ENCODE assay signal across 10 mouse cellular contexts in the genomic region with DNA sequence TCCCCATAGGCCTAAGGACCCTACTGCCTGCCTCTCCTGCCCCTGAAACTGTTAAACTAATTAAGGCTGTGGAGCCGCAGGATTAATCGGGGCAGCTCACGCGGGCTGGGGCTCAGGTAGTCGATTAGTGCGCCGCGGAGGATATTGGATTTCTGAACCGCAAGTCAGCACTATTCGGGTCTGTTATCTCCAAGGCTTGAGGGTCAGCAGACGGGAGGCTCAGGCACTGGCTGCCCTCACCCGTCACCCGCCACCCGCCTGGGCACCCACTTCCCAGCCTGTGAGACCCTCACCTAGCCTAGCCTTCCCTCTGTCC. TPM values are rescaled to one million over a fixed set of nuclear protein-coding genes. Genes with fewer than 3 reads are reported as not detected.
DNase-seq lines count a peak whose midpoint lies in the region; ATAC-seq lines count a peak whose summit lies in the region.
"Had no signal": no experiment of that assay in that cellular context is flagged by ENCODE, and none has a peak within 500 bp of the region (broad histone marks: within the 10 kb centered on the region; RNA-seq: fewer than 3 reads in every experiment).

No protein-coding gene starts in this region.

- WGBS in forebrain, embryonic 10.5 days = 23% methylated on average over 14 of the region's 14 CpGs
- 33% methylated on average over 14 of the region's 14 CpGs for WGBS in forebrain, embryonic 11.5 days
- 30% methylated on average over 14 of the region's 14 CpGs for WGBS in limb, embryonic 11.5 days
- WGBS in stomach, embryonic 16.5 days = 67% methylated on average over 14 of the region's 14 CpGs

- H3K9me3 ChIP-seq in forebrain, embryonic 10.5 days = no peaks in the 10 kb centered on the region
- H3K9me3 ChIP-seq in forebrain, embryonic 11.5 days (ENCODE audit: control insufficient read depth, low read length) = no peaks in the 10 kb centered on the region
- no peaks in the 10 kb centered on the region for H3K9me3 ChIP-seq in megakaryocyte, embryonic 14.5 days
- no peaks in the 10 kb centered on the region for H3K9me3 ChIP-seq in limb, embryonic 11.5 days (ENCODE audit: control insufficient read depth, low read length)
- no peaks in the 10 kb centered on the region for H3K9me3 ChIP-seq in stomach, embryonic 16.5 days (replicated peaks; ENCODE audit: control insufficient read depth, low read length)

- H3K4me1 ChIP-seq in forebrain, embryonic 10.5 days = peaks cover 93% of the 10 kb centered on the region
- H3K4me1 ChIP-seq in forebrain, embryonic 11.5 days (replicated peaks; ENCODE audit: control insufficient read depth, insufficient read depth, low read length) = peaks cover 31% of the 10 kb centered on the region
- H3K4me1 ChIP-seq in megakaryocyte, embryonic 14.5 days = peaks cover 100% of the 10 kb centered on the region
- peaks cover 89% of the 10 kb centered on the region for H3K4me1 ChIP-seq in limb, embryonic 11.5 days (ENCODE audit: control insufficient read depth, insufficient read depth, low read length)
- peaks cover 94% of the 10 kb centered on the region for H3K4me1 ChIP-seq in stomach, embryonic 16.5 days (ENCODE audit: control insufficient read depth, insufficient read depth, low read length)

- H3K4me3 ChIP-seq in forebrain, embryonic 10.5 days = peak overlapping the region; percentile 18
- no peak overlapping the region for H3K4me3 ChIP-seq in forebrain, embryonic 11.5 days (ENCODE audit: low read depth, low read length)
- peak overlapping the region; percentile 39 for H3K4me3 ChIP-seq in megakaryocyte, embryonic 14.5 days (replicated peaks)
- H3K4me3 ChIP-seq in limb, embryonic 11.5 days (ENCODE audit: low read depth, low read length) = no peak overlapping the region; the same call in 1 of the 2 replicates
- H3K4me3 ChIP-seq in stomach, embryonic 16.5 days (replicated peaks; ENCODE audit: low read length) = no peak overlapping the region

- no peak for ATAC-seq in forebrain, embryonic 11.5 days (replicated peaks; ENCODE audit: low FRiP score)
- no peak for ATAC-seq in megakaryocyte, adult 5-6 weeks (ENCODE audit: poor library complexity, severe bottlenecking)
- ATAC-seq in limb, embryonic 11.5 days (ENCODE audit: insufficient number of reproducible peaks, low FRiP score, low TSS enrichment, low read depth) = no peak
- ATAC-seq in stomach, embryonic 16.5 days (ENCODE audit: insufficient read depth, low FRiP score) = no peak

- H3K4me2 ChIP-seq in forebrain, embryonic 11.5 days (ENCODE audit: low read depth, low read length, severe bottlenecking) = no peak overlapping the region
- H3K4me2 ChIP-seq in limb, embryonic 11.5 days (ENCODE audit: low read depth, severe bottlenecking) = peak overlapping the region; percentile 31
- no peak overlapping the region for H3K4me2 ChIP-seq in stomach, embryonic 16.5 days (ENCODE audit: low read depth, low read length)

- H3K9ac ChIP-seq in forebrain, embryonic 11.5 days (ENCODE audit: low read length) = no peak overlapping the region
- peak overlapping the region; percentile 40 for H3K9ac ChIP-seq in limb, embryonic 11.5 days (ENCODE audit: low read length)
- peak overlapping the region; percentile 2 for H3K9ac ChIP-seq in stomach, embryonic 16.5 days (ENCODE audit: low read length)

- H3K36me3 ChIP-seq in forebrain, embryonic 10.5 days (replicated peaks) = peaks cover 14% of the 10 kb centered on the region
- H3K36me3 ChIP-seq in forebrain, embryonic 11.5 days (ENCODE audit: control insufficient read depth, insufficient read depth, low read length) = no peaks in the 10 kb centered on the region
- H3K36me3 ChIP-seq in megakaryocyte, embryonic 14.5 days (replicated peaks; ENCODE audit: low read length) = peaks cover 93% of the 10 kb centered on the region
- peaks cover 3% of the 10 kb centered on the region; the same call in 1 of the 2 replicates for H3K36me3 ChIP-seq in limb, embryonic 11.5 days (ENCODE audit: control insufficient read depth, insufficient read depth, low read length)
- no peaks in the 10 kb centered on the region for H3K36me3 ChIP-seq in stomach, embryonic 16.5 days (ENCODE audit: control insufficient read depth, insufficient read depth, low read length)

- no peaks in the 10 kb centered on the region for H3K27me3 ChIP-seq in forebrain, embryonic 10.5 days (ENCODE audit: poor library complexity, severe bottlenecking)
- no peaks in the 10 kb centered on the region for H3K27me3 ChIP-seq in forebrain, embryonic 11.5 days (ENCODE audit: control insufficient read depth, insufficient read depth, low read length)
- no peaks in the 10 kb centered on the region for H3K27me3 ChIP-seq in megakaryocyte, embryonic 14.5 days (replicated peaks)
- H3K27me3 ChIP-seq in limb, embryonic 11.5 days (ENCODE audit: control insufficient read depth, insufficient read depth, low read length) = no peaks in the 10 kb centered on the region
- H3K27me3 ChIP-seq in stomach, embryonic 16.5 days (ENCODE audit: control insufficient read depth, insufficient read depth, low read length) = no peaks in the 10 kb centered on the region

- no peak for DNase-seq in forebrain, embryonic 10.5 days (ENCODE audit: extremely low spot score, low spot score)
- no peak for DNase-seq in forebrain, embryonic 11.5 days (ENCODE audit: low spot score)
- no peak for DNase-seq in limb, embryonic 11.5 days (ENCODE audit: low spot score)
- no peak for DNase-seq in natural killer cell, adult 2 months (ENCODE audit: low spot score in 2 of 2)
- no peak for DNase-seq in testis, postnatal 10 days (ENCODE audit: low spot score)
- DNase-seq: cerebellum, postnatal 10 days had no signal

- peak overlapping the region; percentile 80 for H3K27ac ChIP-seq in forebrain, embryonic 10.5 days
- no peak overlapping the region for H3K27ac ChIP-seq in forebrain, embryonic 11.5 days (ENCODE audit: low read depth, low read length)
- H3K27ac ChIP-seq in limb, embryonic 11.5 days (replicated peaks; ENCODE audit: low read depth, low read length) = peak overlapping the region; percentile 83
- peak overlapping the region; percentile 1; the same call in 1 of the 2 replicates for H3K27ac ChIP-seq in stomach, embryonic 16.5 days (ENCODE audit: low read length)
- H3K27ac ChIP-seq: macrophage had no signal

RNA-seq across cellular contexts. Expression of a gene that starts 40.4 kb away (rescaled TPM):
- polyA plus RNA-seq in forebrain, embryonic 10.5 days (2016; fragmentation: Nextera tagmentation; extraction: Ambion mirVana) = 5.8 and 7.4 TPM in 2 replicates
- polyA plus RNA-seq in forebrain, embryonic 11.5 days (2014; fragmentation: Nextera tagmentation; extraction: Ambion mirVana) = 5.5 and 7.5 TPM in 2 replicates
- polyA plus RNA-seq in megakaryocyte, embryonic 14.5 days (2012; ENCODE audit: insufficient read depth, low replicate concordance) = 42.4 and 114 TPM in 2 replicates
- total RNA-seq in megakaryocyte, adult 5-6 weeks (2015) = 3.0 and 4.4 TPM in 2 replicates
- 0.77 and 3.6 TPM in 2 replicates for total RNA-seq in megakaryocyte, adult 5-6 weeks (2017)
- polyA plus RNA-seq in limb, embryonic 11.5 days (2014; fragmentation: Nextera tagmentation; extraction: Ambion mirVana) = 10.2 and 10.5 TPM in 2 replicates
- polyA plus RNA-seq in stomach, embryonic 16.5 days (2015; fragmentation: Nextera tagmentation; extraction: Ambion mirVana) = 4.9 and 7.1 TPM in 2 replicates

Comparison
In these comparisons a context has a peak if more than half of its experiments do, and no peak if none do; other contexts are left out.
1. H3K4me3 ChIP-seq: peak in forebrain, embryonic 10.5 days (single experiment) and megakaryocyte, embryonic 14.5 days (single experiment); none in forebrain, embryonic 11.5 days (single experiment), limb, embryonic 11.5 days (single experiment) and stomach, embryonic 16.5 days (single experiment).